Mouse (Mus musculus) G1E-ER4 (cell line): ENCODE results near the gene Hps6. TPM values are rescaled to one million over a fixed set of nuclear protein-coding genes. Genes with fewer than 3 reads are reported as not detected.

Source experiments
- GATA1 ChIP-seq: IDR thresholded peaks from one replicate; pipeline ENCODE4 v1.8.0; 2012; ENCODE audit warnings: low read length, inconsistent platforms
- polyA plus RNA-seq: library from polyadenylated mRNA; stranded (reverse); fragments of >175 nt; gene quantifications from 2 replicates; pipeline ENCODE4 v1.2.3, GENCODE M21; 2012

The Hps6 gene
- polyA plus RNA-seq, 1 experiment = 16.6 TPM

- no peak for TF ChIP-seq GATA1
Observed at GRCm38 (mm10) chr19:46038851-46039260, 35.5 kb downstream of the Hps6 start.

GRCm38 (mm10) chr19:46039478-46039877 lies 36.2 kb downstream of the Hps6 start:
- no peak for TF ChIP-seq GATA1

GRCm38 (mm10) chr19:46040149-46040902 lies 37.0 kb downstream of the Hps6 start:
- TF ChIP-seq GATA1 = no peak

- TF ChIP-seq GATA1 = no peak
Observed at GRCm38 (mm10) chr19:46041299-46041932, 38.1 kb downstream of the Hps6 start.

GRCm38 (mm10) chr19:46041933-46042475 lies 38.7 kb downstream of the Hps6 start:
- no peak for TF ChIP-seq GATA1

GRCm38 (mm10) chr19:46042476-46043011 lies 39.2 kb downstream of the Hps6 start:
- no peak for TF ChIP-seq GATA1

- TF ChIP-seq GATA1 = no peak
Observed at GRCm38 (mm10) chr19:46043380-46043779, 40.1 kb downstream of the Hps6 start.

GRCm38 (mm10) chr19:46044271-46044992 lies 41.1 kb downstream of the Hps6 start, which contains the start of gene Pprc1:
Pprc1 (plus strand) TSS chr19:46044886.
- no peak for TF ChIP-seq GATA1

GRCm38 (mm10) chr19:46044993-46045695 lies 41.8 kb downstream of the Hps6 start, which contains the start of gene Ldb1:
Ldb1 (minus strand) TSS chr19:46045214.
- TF ChIP-seq GATA1 = no peak

- TF ChIP-seq GATA1 = no peak
Observed at GRCm38 (mm10) chr19:46045696-46046311, 42.5 kb downstream of the Hps6 start.

GRCm38 (mm10) chr19:46046621-46047025 lies 43.3 kb downstream of the Hps6 start:
- TF ChIP-seq GATA1 = no peak

- TF ChIP-seq GATA1 = no peak
Observed at GRCm38 (mm10) chr19:46047426-46047825, 44.1 kb downstream of the Hps6 start.

- TF ChIP-seq GATA1 = no peak
Observed at GRCm38 (mm10) chr19:46049129-46049528, 45.8 kb downstream of the Hps6 start.

- TF ChIP-seq GATA1 = no peak
Observed at GRCm38 (mm10) chr19:46050462-46050861, 47.2 kb downstream of the Hps6 start.

Other genes with a start within 250 kb of the Hps6 start
- gene Mgea5, start 219.7 kb upstream of the Hps6 start, polyA plus RNA-seq = 63.6 and 79.2 TPM in 2 replicates
- gene Kcnip2, start 187.4 kb upstream of the Hps6 start, polyA plus RNA-seq = 0.12 TPM in 1 of 2 replicates, not detected in the other
- gene Armh3, start 5.0 kb upstream of the Hps6 start, polyA plus RNA-seq = 1.7 and 2.0 TPM in 2 replicates
- gene Pprc1, start 41.4 kb downstream of the Hps6 start, polyA plus RNA-seq = 41.4 and 56.7 TPM in 2 replicates
- gene Ldb1, start 41.7 kb downstream of the Hps6 start, polyA plus RNA-seq = 639 and 788 TPM in 2 replicates
- 150 and 199 TPM in 2 replicates for gene Nolc1, start 72.4 kb downstream of the Hps6 start, polyA plus RNA-seq
- not detected in 2 replicates for gene Elovl3, start 128.4 kb downstream of the Hps6 start, polyA plus RNA-seq
- not detected in 2 replicates for gene Pitx3, start 144.8 kb downstream of the Hps6 start, polyA plus RNA-seq
- 280 and 315 TPM in 2 replicates for gene Gbf1, start 149.0 kb downstream of the Hps6 start, polyA plus RNA-seq